Mouse (Mus musculus): Measurements from ENCODE around the gene Magi2.
A peak's percentile ranks its signal among the peaks of the same experiment; 100 is the strongest.
"Not testable (repeated sequence)": the region's sequence is repeated elsewhere in the genome, so short reads cannot be mapped to it uniquely, and the experiment has no call there.

The Magi2 gene

DNA sequence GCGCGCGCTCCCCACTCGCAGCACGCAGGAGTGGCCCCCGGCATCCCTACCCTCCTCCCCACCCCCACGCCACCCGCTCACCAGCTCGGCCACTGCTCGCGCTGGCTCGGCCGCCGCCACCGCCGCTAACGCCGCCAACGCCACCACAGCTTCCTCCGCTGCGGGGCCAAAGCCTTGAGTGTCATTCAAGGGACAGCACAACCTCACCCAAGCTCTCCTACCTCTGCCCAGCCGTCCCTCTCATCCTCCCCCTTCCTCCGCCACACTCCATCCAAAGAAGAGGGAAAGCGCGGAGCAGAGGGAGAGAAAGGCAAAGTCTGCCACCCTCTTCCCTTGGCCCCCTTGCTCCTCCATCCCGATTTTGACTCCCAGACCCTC, at the start of gene Magi2:
Gene Magi2, plus strand, starts transcription at position 171 of the 378 bp plus-strand sequence.
- no peak for DNase-seq

GRCm38 (mm10) chr5:19178594-19178993, 48.2 kb upstream of the Magi2 start:
- no peak for DNase-seq

GRCm38 (mm10) chr5:19186175-19186574, 40.7 kb upstream of the Magi2 start:
- no peak for DNase-seq

DNA sequence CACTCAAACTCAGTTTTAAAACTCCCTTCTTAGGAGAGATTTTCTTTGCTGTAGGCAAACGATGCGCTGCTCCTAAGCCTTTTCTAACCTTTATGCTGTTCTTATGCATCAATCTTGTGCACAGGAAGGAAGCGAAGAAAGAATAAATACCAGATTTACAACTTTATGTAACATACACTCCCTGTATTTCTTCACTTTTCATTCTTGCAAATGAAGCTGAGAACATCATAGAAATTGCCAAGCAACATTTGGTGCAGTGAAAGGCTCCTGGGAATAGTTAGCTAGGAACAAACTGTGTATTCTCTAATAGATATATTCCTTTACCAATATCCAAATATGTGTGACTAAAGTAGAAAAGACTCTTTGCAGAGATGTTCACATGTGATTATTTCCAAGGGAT, 15.2 kb upstream of the Magi2 start:
- no peak for DNase-seq

- peak; percentile 81 for DNase-seq
Measured at GRCm38 (mm10) chr5:19226144-19226865, 531 bp upstream of the Magi2 start.

DNA sequence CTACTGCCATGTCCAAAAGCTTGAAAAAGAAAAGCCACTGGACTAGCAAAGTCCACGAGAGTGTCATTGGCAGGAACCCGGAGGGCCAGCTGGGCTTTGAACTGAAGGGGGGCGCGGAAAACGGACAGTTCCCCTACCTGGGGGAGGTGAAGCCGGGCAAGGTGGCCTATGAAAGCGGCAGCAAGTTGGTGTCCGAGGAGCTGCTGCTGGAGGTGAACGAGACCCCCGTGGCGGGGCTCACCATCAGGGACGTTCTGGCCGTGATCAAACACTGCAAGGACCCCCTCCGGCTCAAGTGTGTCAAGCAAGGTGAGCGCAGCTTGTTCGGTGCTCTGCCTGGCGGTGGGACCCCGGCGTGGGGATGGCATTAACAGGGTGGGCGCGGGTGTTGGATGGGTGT, 445 bp downstream of the Magi2 start:
- peak; percentile 52 for DNase-seq

DNA sequence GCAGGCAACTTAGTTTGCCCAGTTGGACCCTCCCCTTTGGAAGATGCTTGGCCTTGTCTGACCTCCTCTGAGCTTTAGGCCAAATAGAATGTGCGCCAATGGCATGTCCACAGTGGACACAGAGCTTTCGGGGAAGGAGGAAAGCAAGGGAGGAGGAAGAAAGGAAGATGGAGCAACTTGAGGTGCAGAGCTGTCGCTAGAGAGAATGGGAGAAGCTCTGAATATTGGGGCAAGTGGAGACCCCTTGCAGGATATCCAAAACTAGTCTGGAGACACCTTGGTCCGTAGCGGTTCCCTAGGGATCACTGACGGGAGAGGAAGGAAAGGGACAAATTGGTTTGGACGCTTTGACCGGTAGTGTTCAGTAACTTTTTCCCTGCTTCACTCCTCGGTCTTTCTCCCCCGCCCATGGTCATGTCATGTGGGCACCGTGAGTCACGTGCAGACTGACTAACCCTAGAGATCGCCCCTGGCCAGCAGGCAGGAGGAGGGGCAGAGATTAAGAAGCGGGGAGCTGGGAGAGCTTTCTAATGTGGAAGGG, 1.0 kb downstream of the Magi2 start:
- peak; percentile 65 for DNase-seq

- no peak for DNase-seq
Measured at GRCm38 (mm10) chr5:19241797-19242196, 15.0 kb downstream of the Magi2 start.

DNA sequence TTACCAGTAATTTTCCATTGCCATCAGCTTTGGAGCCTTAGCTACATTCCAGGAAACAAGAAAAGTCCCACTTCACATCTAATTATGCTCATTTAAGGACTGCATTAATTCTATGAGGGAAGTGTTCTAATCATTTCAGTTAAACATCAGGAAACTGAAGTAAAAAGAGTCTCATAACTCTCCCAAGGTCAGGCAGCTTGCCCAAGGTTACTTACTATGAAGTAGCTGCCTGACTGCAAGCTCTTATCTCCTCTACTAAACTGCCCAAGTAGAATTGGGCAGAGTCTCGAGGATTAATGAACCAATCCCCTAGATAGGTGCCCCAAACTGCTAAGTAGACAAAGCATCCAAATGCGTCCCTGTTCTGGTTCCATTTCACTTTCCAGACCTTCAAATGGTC, 19.6 kb downstream of the Magi2 start:
- no peak for DNase-seq

- DNase-seq: no peak
Measured at GRCm38 (mm10) chr5:19247266-19247665, 20.4 kb downstream of the Magi2 start.

DNA sequence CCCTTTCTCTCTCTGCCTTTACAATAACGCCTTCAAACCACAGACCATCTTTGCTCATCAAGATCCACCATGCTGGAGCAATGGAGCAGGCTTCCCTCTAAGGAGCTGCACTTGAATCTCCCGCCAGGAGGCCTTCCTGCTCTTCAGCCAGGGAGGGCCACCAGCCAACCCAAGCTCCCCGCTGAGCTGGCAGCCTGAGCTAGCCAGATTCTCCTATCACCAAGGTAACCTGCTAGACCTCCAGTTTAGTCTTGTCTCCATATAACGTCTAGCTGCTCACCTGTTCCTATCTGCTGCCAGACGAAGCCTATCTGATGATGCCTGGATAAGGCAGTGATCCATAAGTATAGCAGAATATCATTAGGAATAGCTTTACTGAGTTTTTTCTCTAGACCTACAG, 36.0 kb downstream of the Magi2 start:
- DNase-seq: peak; percentile 75

GRCm38 (mm10) chr5:19264627-19265026, 37.8 kb downstream of the Magi2 start:
- DNase-seq: no peak

- no peak for DNase-seq
Measured at GRCm38 (mm10) chr5:19292581-19292980, 65.7 kb downstream of the Magi2 start.

DNA sequence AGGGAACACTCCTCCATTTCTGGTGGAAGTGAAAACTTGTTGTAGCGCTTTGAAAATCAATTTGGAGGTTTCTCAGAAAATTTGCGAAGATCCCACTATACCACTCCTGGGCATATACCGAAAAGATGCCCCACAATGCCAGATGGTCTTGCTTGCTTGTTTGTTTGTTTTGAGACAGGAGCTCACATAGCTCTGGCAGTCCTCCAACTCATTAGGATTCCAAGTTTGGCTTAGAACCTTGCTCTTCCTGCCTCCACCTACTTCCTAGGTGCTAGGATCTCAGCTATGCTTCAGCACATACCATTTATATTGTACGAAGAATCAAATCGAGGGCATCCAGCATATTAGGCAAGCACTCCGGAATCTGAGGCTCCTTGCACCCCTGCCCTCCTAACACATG, 79.8 kb downstream of the Magi2 start:
- DNase-seq: peak; percentile 12

GRCm38 (mm10) chr5:19309870-19310269, 83.0 kb downstream of the Magi2 start:
- DNase-seq: no peak

- no peak for DNase-seq
Measured at GRCm38 (mm10) chr5:19322532-19322931, 95.7 kb downstream of the Magi2 start.

DNA sequence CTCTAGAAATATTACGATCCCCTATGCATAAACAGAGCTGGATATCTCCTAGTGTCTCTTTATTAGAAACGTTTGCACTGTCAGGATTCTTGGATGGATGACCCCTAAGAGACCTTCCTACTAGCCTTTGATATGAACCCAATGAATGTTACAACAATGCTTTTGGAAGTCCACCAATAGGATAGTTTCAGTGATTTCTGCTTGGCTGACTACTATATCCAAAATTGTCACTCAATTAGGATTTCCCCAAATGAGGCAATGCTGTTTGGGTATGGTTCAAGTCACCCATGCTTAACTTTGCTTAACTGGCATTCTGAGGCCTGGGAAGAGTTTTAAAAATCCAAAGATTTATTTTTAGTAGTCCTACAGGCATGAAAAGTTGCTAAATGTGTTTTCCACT, 110.7 kb downstream of the Magi2 start:
- DNase-seq: no peak

DNA sequence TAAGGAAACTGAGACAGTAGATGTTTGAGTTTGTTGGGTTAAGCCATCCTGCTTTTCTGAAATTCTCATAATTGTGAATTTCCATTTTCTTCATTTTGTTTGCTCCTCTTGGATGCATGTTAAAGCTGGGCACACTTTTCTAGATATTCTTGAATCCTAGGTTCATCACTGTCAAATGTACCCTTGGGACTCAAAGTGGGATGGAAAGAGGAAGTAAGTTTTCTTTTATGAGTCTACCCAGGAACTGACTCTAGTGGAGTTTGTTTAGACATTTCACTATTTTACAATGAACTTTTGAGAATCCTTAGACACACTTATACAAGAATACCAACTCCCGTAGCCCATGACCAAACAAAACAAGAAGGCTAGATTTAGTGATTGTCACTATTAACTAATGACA, 141.3 kb downstream of the Magi2 start:
- no peak for DNase-seq

GRCm38 (mm10) chr5:19395876-19396275, 169.0 kb downstream of the Magi2 start:
- DNase-seq: peak; percentile 57

GRCm38 (mm10) chr5:19400299-19400698, 173.5 kb downstream of the Magi2 start:
- DNase-seq: no peak

DNA sequence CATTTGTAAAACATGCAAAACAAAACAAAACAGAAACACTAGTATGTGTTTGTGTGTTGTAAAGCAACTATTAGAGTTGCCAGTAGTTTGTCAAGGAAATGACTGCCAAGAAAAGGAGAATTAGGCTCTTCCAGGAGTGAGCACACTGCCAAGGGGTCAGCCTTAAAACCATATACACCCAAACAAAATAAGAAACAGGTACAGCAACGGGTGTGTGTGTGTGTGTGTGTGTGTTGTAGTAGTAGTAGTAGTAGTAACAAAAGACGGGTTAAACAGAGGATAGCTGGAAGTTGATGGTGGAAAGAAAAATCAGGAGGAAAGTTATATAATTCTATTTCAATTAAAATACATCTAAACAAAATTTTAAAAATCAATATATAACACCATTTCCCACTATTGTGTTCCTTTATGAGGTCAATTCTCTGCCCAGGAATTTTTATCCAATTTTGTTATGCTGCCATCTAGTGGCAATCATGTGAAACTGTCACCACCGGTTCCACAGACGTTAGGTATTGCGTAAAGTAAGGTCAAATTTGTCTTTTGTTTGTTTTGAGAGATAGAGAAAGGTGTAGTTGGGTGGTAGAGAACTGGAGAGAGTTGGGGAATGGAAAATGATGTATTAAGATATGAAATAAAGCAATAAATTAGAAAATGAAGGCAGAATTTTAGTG, 174.0 kb downstream of the Magi2 start:
- peak; percentile 33 for DNase-seq

- not testable (repeated sequence) for DNase-seq
Measured at GRCm38 (mm10) chr5:19404268-19404667, 177.4 kb downstream of the Magi2 start.

- no peak for DNase-seq
Measured at GRCm38 (mm10) chr5:19414556-19414955, 187.7 kb downstream of the Magi2 start.

DNA sequence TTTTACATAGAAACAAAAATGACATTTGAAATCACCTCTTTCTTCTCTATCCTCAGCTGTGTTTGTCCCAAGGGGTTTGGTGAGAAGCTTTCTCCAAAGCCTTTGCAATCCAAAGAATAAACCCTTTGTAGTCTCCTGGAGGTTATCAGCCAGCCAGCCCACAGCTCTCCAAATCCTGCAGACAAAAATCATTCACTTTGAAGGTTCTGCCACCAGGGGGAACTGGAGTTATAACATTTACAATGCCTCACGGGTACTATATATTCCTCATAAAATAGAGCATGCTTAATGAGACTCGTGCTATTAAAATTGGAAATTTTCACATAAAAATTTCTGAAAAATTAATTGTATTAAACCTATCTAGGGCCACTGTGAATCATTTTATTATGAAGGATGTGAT, 202.5 kb downstream of the Magi2 start:
- peak; percentile 46 for DNase-seq
